Mouse (Mus musculus) C2C12 (cell line): Measurements from ENCODE around the gene Pacs1.

Experiments
- CTCF ChIP-seq: IDR thresholded peaks from one replicate; pipeline ENCODE4 v1.5.1; 2011; ENCODE audit not compliant: control insufficient read depth, insufficient read depth, insufficient read length
- FOSL1 ChIP-seq: IDR thresholded peaks from one replicate; pipeline ENCODE4 v1.8.0; 2011; ENCODE audit warnings: mild to moderate bottlenecking, low read length; ENCODE audit not compliant: poor library complexity, insufficient read depth, severe bottlenecking
- MAX ChIP-seq: IDR thresholded peaks from one replicate; pipeline ENCODE4 v1.6.1; 2011; ENCODE audit warnings: mild to moderate bottlenecking, control low read depth
- MYOG ChIP-seq: IDR thresholded peaks from one replicate; pipeline ENCODE4 v1.6.1; 2011; ENCODE audit not compliant: control insufficient read depth, insufficient read length; ENCODE audit errors: extremely low read depth
- USF1 ChIP-seq: IDR thresholded peaks from one replicate; pipeline ENCODE4 v1.6.1; 2011; ENCODE audit warnings: low read depth, mild to moderate bottlenecking, control low read depth, moderate library complexity

DNA sequence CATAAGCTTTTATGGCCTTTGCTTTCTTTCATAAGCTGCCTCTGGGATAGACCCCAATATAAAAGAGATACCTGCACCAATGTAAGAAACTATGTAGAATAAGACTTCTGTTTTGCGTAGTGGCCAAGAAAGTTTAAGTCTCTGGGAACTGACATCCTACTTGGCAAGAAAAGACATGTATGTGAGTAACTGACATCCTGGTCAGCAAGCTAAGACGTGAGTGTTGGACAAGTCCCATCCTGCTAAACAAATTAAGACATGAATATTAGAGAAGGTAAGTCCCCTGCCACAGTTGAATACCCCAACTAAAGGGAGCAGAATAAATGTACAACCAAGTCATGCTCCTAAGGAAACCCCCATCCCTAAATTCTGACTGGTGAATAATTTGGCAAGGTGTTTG, 71.2 kb downstream of the Pacs1 start:
- TF ChIP-seq CTCF (no peak), USF1 (no peak), MAX (no peak), MYOG (no peak), FOSL1 (no peak)
